Mouse (Mus musculus) heart, embryonic 10.5 days (tissue): ENCODE measurements at regions not wholly inside any gene's neighbourhood (a gene's known extent, or its start where the extent isn't known, plus 50 kb on each side); places are given as distances from the start of the nearest gene placed in this dataset.

ENCODE experiments used
- DNase-seq: peaks from one replicate; pipeline ENCODE4 v3.0.0-alpha.2; 2017; ENCODE audit warnings: low spot score
- H3K27ac ChIP-seq: fragments of 300-500 bp; sonication (generic); 2 replicates; pipeline ENCODE4 v1.5.1; 2016; ENCODE audit warnings: mild to moderate bottlenecking
- H3K27me3 ChIP-seq: fragments of 300-500 bp; sonication (generic); 2 replicates; pipeline ENCODE4 v1.6.1; 2016; ENCODE audit warnings: mild to moderate bottlenecking; ENCODE audit not compliant: poor library complexity, insufficient read depth, severe bottlenecking
- H3K36me3 ChIP-seq: fragments of 300-500 bp; sonication (generic); 2 replicates; pipeline ENCODE4 v1.6.1; 2016; ENCODE audit warnings: mild to moderate bottlenecking, moderate library complexity
- H3K4me1 ChIP-seq: fragments of 300-500 bp; sonication (generic); 2 replicates; pipeline ENCODE4 v1.6.1; 2016; ENCODE audit warnings: mild to moderate bottlenecking
- H3K4me3 ChIP-seq: fragments of 300-500 bp; sonication (generic); 2 replicates; pipeline ENCODE4 v1.5.1; 2016; ENCODE audit warnings: mild to moderate bottlenecking, moderate library complexity
- H3K9me3 ChIP-seq: fragments of 300-500 bp; sonication (generic); 2 replicates; pipeline ENCODE4 v1.6.1; 2016; ENCODE audit warnings: mild to moderate bottlenecking, moderate library complexity
- WGBS: fragments of 180-500 bp; shearing (Covaris S2); methylation state at CpG from one replicate; pipeline ENCODE4 v1.1.7; 2016; 5-methylcytosine and 5-hydroxymethylcytosine counted together

DNA sequence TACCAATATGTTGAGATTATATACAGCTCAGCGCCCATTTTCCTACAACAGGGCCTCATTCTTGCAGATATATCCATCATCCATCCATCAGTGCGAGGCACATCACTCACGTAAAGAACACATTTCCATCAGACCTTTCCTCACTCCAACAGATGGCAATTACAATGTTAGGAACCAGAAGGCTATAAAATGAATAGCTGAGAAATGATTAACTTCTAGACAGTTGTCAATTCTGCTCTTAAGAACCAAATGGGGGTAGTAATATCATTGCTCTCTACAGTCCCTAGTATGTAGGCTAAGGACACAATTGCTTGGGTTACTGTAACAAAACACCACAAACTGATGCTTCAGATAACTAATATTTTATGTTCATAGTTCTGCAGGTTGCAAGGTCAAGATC lies 176.1 kb upstream of the Sash1 start:
- WGBS: 86% methylated on average over 3 of the region's 3 CpGs
- Histone ChIP-seq H3K4me1 (no peaks in the 10 kb centered on the region), H3K4me3 (no peak overlapping the region)

DNA sequence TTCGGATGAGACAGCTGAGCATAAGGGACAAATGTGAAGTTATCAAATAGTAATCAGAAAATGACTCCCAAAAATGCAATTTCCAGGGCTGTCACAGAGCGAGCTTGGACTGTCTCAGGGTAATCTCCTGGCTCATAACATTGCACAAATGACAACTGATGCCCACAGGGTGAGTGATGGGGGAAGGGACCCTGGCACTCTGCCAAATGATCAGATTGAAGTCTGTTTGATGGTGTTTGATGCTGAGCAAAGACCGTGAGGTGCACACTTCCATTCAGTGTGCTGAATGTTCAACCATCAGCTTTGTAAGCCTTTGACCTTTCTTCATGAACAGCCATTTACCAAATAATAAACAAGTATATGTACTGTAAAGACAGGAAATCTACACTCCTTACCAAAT lies 169.4 kb upstream of the Sash1 start:
- WGBS: 74% methylated on average over 3 of the region's 3 CpGs
- H3K4me1 ChIP-seq: no peaks in the 10 kb centered on the region
- no peaks in the 10 kb centered on the region for H3K27me3 ChIP-seq
- no peaks in the 10 kb centered on the region for H3K36me3 ChIP-seq
- DNase-seq: no peak
- no peaks in the 10 kb centered on the region for H3K9me3 ChIP-seq
- no peak overlapping the region for H3K27ac ChIP-seq
- H3K4me3 ChIP-seq: no peak overlapping the region

More for the DNA sequence above, 176.1 kb upstream of the Sash1 start:
- Histone ChIP-seq H3K27me3 (no peaks in the 10 kb centered on the region), H3K9me3 (no peaks in the 10 kb centered on the region), H3K27ac (no peak overlapping the region), H3K36me3 (no peaks in the 10 kb centered on the region)
- no peak for DNase-seq

GRCm38 (mm10) chr10:9053371-9053770 lies 167.5 kb upstream of the Sash1 start:
- no peak overlapping the region for H3K4me3 ChIP-seq
- no peaks in the 10 kb centered on the region for H3K9me3 ChIP-seq
- 57% methylated on average over 4 of the region's 4 CpGs for WGBS
- H3K27me3 ChIP-seq: no peaks in the 10 kb centered on the region
- no peaks in the 10 kb centered on the region for H3K4me1 ChIP-seq
- H3K36me3 ChIP-seq: no peaks in the 10 kb centered on the region
- H3K27ac ChIP-seq: no peak overlapping the region
- no peak for DNase-seq

- 92% methylated on average over 4 of the region's 4 CpGs for WGBS
Measured at GRCm38 (mm10) chr10:9047341-9047740, 161.5 kb upstream of the Sash1 start.

DNA sequence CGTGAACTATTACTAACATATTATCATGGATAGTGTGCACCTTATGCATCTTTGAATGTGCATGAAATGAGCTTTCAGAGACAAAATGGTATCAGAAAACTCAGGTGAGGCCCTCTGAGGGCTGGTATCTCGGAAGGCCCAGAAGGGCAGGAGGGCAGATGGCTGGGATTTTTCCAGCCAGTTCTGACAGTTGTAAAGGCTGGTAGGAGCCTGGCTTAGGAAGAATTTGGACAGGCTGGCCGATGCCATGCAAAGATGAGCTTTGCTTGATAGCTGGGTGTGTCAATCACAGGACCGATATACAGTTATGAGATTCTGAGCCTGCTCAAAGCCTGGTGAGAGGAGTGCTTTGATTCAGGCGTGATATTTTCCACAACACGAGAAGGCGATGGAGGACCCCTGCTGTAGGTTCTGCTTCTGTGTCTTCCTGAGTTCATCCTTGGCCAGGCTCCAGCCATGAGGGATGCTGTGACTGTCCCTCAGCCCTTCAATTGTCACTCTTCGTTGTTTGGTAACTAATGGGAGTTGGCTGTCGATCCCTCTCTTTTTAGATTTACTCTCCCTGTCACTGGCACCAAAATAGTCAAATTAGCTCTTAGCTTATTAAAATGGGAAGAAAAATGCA lies 159.0 kb upstream of the Sash1 start:
- Histone ChIP-seq H3K4me3 (no peak overlapping the region), H3K27me3 (no peaks in the 10 kb centered on the region), H3K9me3 (no peaks in the 10 kb centered on the region), H3K27ac (no peak overlapping the region), H3K36me3 (no peaks in the 10 kb centered on the region), H3K4me1 (no peaks in the 10 kb centered on the region)
- WGBS: 82% methylated on average over 9 of the region's 9 CpGs
- peak; percentile 39 for DNase-seq

More at GRCm38 (mm10) chr10:9047341-9047740, 161.5 kb upstream of the Sash1 start:
- H3K27ac ChIP-seq: no peak overlapping the region
- H3K4me3 ChIP-seq: no peak overlapping the region
- no peaks in the 10 kb centered on the region for H3K27me3 ChIP-seq
- H3K36me3 ChIP-seq: no peaks in the 10 kb centered on the region
- no peak for DNase-seq
- H3K4me1 ChIP-seq: no peaks in the 10 kb centered on the region
- no peaks in the 10 kb centered on the region for H3K9me3 ChIP-seq

GRCm38 (mm10) chr10:9043507-9043906 lies 157.6 kb upstream of the Sash1 start:
- DNase-seq: peak; percentile 30
- Histone ChIP-seq H3K4me3 (no peak overlapping the region), H3K9me3 (no peaks in the 10 kb centered on the region), H3K4me1 (no peaks in the 10 kb centered on the region), H3K36me3 (no peaks in the 10 kb centered on the region), H3K27me3 (no peaks in the 10 kb centered on the region), H3K27ac (no peak overlapping the region)
- WGBS: 88% methylated on average over 1 of the region's 1 CpGs

- Histone ChIP-seq H3K27ac (no peak overlapping the region), H3K4me1 (no peaks in the 10 kb centered on the region), H3K36me3 (no peaks in the 10 kb centered on the region), H3K27me3 (no peaks in the 10 kb centered on the region), H3K9me3 (no peaks in the 10 kb centered on the region), H3K4me3 (no peak overlapping the region)
- WGBS: 85% methylated on average over 6 of the region's 6 CpGs
- DNase-seq: no peak
Measured at GRCm38 (mm10) chr10:9030486-9030885, 144.6 kb upstream of the Sash1 start.

- DNase-seq: no peak
- Histone ChIP-seq H3K27ac (no peak overlapping the region), H3K4me3 (no peak overlapping the region), H3K9me3 (no peaks in the 10 kb centered on the region), H3K27me3 (no peaks in the 10 kb centered on the region), H3K36me3 (no peaks in the 10 kb centered on the region), H3K4me1 (no peaks in the 10 kb centered on the region)
- 82% methylated on average over 6 of the region's 6 CpGs for WGBS
Measured at GRCm38 (mm10) chr10:9029506-9029905, 143.6 kb upstream of the Sash1 start.

DNA sequence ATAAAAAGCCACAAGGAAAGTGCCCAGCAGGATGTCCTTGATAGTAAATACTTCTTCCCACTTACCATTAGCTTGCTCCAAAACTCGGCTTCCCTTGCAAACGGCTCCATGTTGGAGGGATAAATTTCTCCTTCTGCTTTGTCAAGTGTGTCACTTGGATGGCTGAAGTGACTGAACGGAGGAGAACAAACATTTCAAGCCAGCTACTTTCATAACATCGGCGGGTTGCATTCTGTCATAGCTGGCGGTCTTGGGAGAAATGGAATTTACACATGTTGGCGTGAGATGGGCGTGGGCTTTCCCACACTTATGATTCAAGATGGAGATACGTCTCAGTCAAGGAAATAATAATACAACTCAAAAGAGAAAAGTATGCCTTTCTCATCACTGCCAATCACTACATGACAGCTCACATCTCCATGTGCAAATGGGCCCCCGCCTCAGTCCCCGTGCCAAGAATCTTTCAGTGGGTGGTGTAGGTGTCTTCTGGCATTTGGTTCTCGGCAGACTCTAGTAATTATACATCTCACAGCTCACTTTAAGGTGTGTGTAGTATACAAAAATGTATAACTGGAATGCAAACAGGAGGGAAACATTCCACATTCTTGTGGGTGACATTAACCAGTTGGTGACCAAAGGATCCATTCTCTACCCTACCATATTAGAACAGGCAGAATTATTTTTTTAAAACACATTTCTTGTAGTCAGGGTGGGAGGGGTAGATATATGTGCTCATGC lies 141.4 kb upstream of the Sash1 start:
- H3K9me3 ChIP-seq: no peaks in the 10 kb centered on the region
- H3K27me3 ChIP-seq: no peaks in the 10 kb centered on the region
- no peaks in the 10 kb centered on the region for H3K4me1 ChIP-seq
- DNase-seq: no peak
- no peak overlapping the region for H3K4me3 ChIP-seq
- H3K36me3 ChIP-seq: no peaks in the 10 kb centered on the region
- 84% methylated on average over 12 of the region's 12 CpGs for WGBS
- no peak overlapping the region for H3K27ac ChIP-seq

GRCm38 (mm10) chr10:9014810-9015505 lies 129.1 kb upstream of the Sash1 start:
- no peak for DNase-seq
- no peak overlapping the region for H3K4me3 ChIP-seq
- H3K27ac ChIP-seq: no peak overlapping the region
- H3K9me3 ChIP-seq: no peaks in the 10 kb centered on the region
- H3K4me1 ChIP-seq: no peaks in the 10 kb centered on the region
- H3K27me3 ChIP-seq: no peaks in the 10 kb centered on the region; the same call in 1 of the 2 replicates
- H3K36me3 ChIP-seq: no peaks in the 10 kb centered on the region
- WGBS: 70% methylated on average over 11 of the region's 11 CpGs

DNA sequence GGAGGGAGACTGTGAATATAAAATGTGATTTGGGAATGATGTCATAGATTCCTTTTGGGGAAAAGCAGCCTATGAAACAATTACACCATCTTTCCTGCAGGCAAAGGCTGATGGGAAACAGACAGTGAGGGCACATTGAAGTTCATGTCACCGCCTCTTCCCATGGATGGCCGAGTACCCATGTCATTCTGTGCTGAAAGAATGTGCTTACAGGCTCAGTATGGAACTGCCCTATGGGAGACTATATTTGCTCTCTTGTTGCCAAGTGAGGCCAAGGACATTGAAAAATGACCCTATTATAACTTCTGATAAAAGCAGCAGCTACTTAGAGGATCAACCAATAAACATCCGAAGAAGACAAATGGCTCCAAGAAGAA lies 127.7 kb upstream of the Sash1 start:
- no peaks in the 10 kb centered on the region for H3K36me3 ChIP-seq
- 72% methylated on average over 3 of the region's 3 CpGs for WGBS
- no peak for DNase-seq
- no peak overlapping the region for H3K27ac ChIP-seq
- H3K4me3 ChIP-seq: no peak overlapping the region
- H3K27me3 ChIP-seq: no peaks in the 10 kb centered on the region; the same call in 1 of the 2 replicates
- H3K9me3 ChIP-seq: no peaks in the 10 kb centered on the region
- no peaks in the 10 kb centered on the region for H3K4me1 ChIP-seq

- Histone ChIP-seq H3K27ac (no peak overlapping the region), H3K27me3 (no peaks in the 10 kb centered on the region; the same call in 1 of the 2 replicates), H3K9me3 (no peaks in the 10 kb centered on the region), H3K4me1 (no peaks in the 10 kb centered on the region), H3K36me3 (no peaks in the 10 kb centered on the region), H3K4me3 (no peak overlapping the region)
- DNase-seq: no peak
- 40% methylated on average over 5 of the region's 5 CpGs for WGBS
Measured at GRCm38 (mm10) chr10:9012829-9013548, 127.1 kb upstream of the Sash1 start.

GRCm38 (mm10) chr10:9011906-9012305 lies 126.0 kb upstream of the Sash1 start:
- WGBS: 68% methylated on average over 2 of the region's 2 CpGs
- no peak for DNase-seq
- Histone ChIP-seq H3K27me3 (no peaks in the 10 kb centered on the region; the same call in 1 of the 2 replicates), H3K9me3 (no peaks in the 10 kb centered on the region), H3K4me3 (no peak overlapping the region), H3K27ac (no peak overlapping the region), H3K4me1 (no peaks in the 10 kb centered on the region), H3K36me3 (no peaks in the 10 kb centered on the region)
